Mouse (Mus musculus): ENCODE data around the gene Cks1b.

DNA sequence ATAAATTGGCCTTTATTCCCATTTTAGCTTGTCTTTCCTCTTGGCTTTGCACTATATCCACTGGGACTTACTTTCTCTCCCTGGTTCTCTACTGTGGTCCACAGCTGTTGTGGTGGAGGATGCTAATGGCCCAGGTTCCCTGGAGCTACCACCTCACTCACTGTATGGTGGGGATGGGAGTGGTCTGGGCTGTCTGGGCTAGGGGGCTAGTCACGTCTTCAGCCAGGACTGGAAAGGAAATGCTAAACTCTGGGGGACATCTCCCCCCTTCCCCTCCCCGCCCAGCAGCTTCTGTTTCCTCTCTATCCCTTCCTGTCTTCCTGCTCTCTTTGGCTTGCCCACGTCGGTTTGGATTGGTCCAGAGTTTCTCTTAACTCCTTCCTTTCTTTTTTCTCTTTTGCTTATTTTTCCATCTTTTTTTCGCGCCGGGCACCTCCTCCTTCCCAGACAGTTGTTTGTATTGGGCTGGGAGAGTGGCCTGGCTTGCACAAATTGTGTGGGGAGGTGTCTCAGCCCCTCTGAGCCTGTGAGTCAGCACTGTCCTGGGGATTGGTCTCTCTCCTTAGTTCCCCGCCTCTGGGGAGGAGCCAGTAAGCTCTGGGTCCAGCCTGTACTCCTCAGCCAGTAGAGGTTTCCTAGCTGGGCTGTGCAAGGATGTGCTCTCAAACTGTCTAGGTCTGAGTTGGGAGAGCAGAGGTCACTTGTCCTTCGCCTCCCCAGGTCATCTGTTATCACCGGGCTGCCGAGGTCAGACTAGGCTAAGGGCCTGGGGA lies 3.0 kb upstream of the Cks1b start:
- TF ChIP-seq CTCF (IDR thresholded peaks at IDR 0.05; ENCODE audit: control insufficient read depth, insufficient read depth, insufficient replicate concordance, low read depth, low read length) (no peak), POLR2A (IDR thresholded peaks at IDR 0.05; ENCODE audit: control insufficient read depth, low read depth, low read length) (peak; percentile 56)

Measured in testis, adult 2 months (tissue).